Mouse (Mus musculus) midbrain, embryonic 11.5 days (tissue): ENCODE results near the gene 1810009J06Rik. TPM values are rescaled to one million over a fixed set of nuclear protein-coding genes. Genes with fewer than 3 reads are reported as not detected.
"Not testable (repeated sequence)": the region's sequence is repeated elsewhere in the genome, so short reads cannot be mapped to it uniquely, and the experiment has no call there.

ENCODE experiments used
- ATAC-seq: fragments of 200-750 bp; cut with Nextera tagmentation; 2 replicates; pipeline ENCODE4 v1.8.0; 2017; ENCODE audit warnings: moderate TSS enrichment, moderate library complexity; ENCODE audit not compliant: low FRiP score
- DNase-seq: peaks from one replicate; pipeline ENCODE4 v3.0.0; 2015; ENCODE audit warnings: low spot score; ENCODE audit errors: missing footprints
- H3K27ac ChIP-seq: fragments of 300-500 bp; sonication (generic); 2 replicates; pipeline ENCODE4 v1.5.1; 2014; ENCODE audit warnings: low read depth, low read length
- H3K27me3 ChIP-seq: fragments of 300-500 bp; sonication (generic); 2 replicates; pipeline ENCODE4 v1.6.1; 2014; ENCODE audit warnings: mild to moderate bottlenecking, low read length, moderate library complexity, mixed read lengths; ENCODE audit not compliant: control insufficient read depth, insufficient read depth
- H3K36me3 ChIP-seq: fragments of 300-500 bp; sonication (generic); 2 replicates; pipeline ENCODE4 v1.6.1; 2014; ENCODE audit warnings: mild to moderate bottlenecking, low read length, moderate library complexity, mixed read lengths; ENCODE audit not compliant: control insufficient read depth, insufficient read depth
- H3K4me1 ChIP-seq: fragments of 300-500 bp; sonication (generic); 2 replicates; pipeline ENCODE4 v1.6.1; 2014; ENCODE audit warnings: low read length; ENCODE audit not compliant: control insufficient read depth, insufficient read depth
- H3K4me2 ChIP-seq: fragments of 300-500 bp; sonication (generic); 2 replicates; pipeline ENCODE4 v1.6.1; 2014; ENCODE audit warnings: mild to moderate bottlenecking, moderate library complexity
- H3K4me3 ChIP-seq: fragments of 300-500 bp; sonication (generic); 2 replicates; pipeline ENCODE4 v1.5.1; 2014; ENCODE audit warnings: low read depth, low read length
- H3K9ac ChIP-seq: fragments of 300-500 bp; sonication (generic); 2 replicates; pipeline ENCODE4 v1.6.1; 2014; ENCODE audit warnings: low read length
- H3K9me3 ChIP-seq: fragments of 300-500 bp; sonication (generic); 2 replicates; pipeline ENCODE4 v1.6.1; 2016; ENCODE audit warnings: low read length; ENCODE audit not compliant: control insufficient read depth
- WGBS: fragments of 180-500 bp; shearing (Covaris S2); extraction: QIAGEN DNeasy Blood & Tissue Kit; methylation state at CpG from one replicate; pipeline ENCODE4 v1.1.7; 2014; 5-methylcytosine and 5-hydroxymethylcytosine counted together
- polyA plus RNA-seq: library from polyadenylated mRNA; unstranded; fragments of >200 nt; fragmentation: Nextera tagmentation; extraction: Ambion mirVana; gene quantifications from 2 replicates; pipeline ENCODE4 v1.2.1, GENCODE M21; 2014

1810009J06Rik gene
- polyA plus RNA-seq = not detected in 2 replicates

DNA sequence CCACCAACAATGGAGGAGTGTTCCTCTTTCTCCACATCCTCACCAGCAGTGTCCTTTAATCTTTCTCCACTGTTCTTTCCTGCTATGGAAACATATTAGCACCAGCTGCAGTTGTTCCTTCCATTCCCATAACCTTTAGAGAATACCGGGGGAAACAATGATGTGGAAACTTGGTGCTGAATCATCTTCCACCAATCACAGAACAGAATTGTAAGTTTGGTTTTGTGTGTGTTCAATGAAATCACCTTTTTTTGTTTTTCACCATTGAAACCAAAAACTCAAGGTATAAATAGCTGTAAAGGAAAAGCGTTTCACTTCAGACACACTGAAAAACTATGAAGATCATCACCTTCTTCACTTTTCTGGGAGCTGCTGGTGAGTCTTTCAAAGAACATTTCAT lies at the start of gene 1810009J06Rik:
1810009J06Rik (plus strand) TSS at position 301 of the 400 bp plus-strand sequence.
- H3K9me3 ChIP-seq, H3K27me3 ChIP-seq, H3K4me2 ChIP-seq, H3K4me3 ChIP-seq, H3K27ac ChIP-seq, ATAC-seq, DNase-seq, H3K9ac ChIP-seq, H3K4me1 ChIP-seq, H3K36me3 ChIP-seq: not testable (repeated sequence)
- WGBS = 85% methylated on average over 2 of the region's 2 CpGs

DNA sequence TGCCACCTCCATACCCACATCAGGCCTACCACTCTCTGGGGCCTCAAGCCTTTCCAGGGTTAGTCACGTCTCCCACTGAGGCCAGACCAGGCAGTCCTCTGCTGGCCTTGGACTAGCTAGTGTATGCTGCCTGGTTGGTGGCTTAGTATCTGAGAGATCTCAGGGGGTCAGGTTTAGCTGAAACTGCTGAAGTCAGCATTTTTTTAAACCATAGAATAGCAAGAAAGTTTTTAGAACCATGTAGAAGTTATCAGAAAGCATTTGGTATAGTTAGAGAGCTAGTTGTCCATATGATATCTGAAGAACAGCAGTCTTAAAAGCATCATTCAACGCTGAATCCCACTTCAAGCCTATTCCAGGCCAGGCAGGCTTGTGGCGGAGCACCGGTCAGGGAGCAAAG lies 44.6 kb upstream of the 1810009J06Rik start:
- H3K36me3 ChIP-seq = no peaks in the 10 kb centered on the region
- H3K27me3 ChIP-seq = no peaks in the 10 kb centered on the region
- DNase-seq (no peak), ATAC-seq (no peak)
- H3K4me1 ChIP-seq = no peaks in the 10 kb centered on the region
- WGBS = 87% methylated on average over 4 of the region's 4 CpGs
- no peaks in the 10 kb centered on the region for H3K9me3 ChIP-seq
- H3K4me3 ChIP-seq = no peak overlapping the region
- no peak overlapping the region for H3K9ac ChIP-seq
- H3K4me2 ChIP-seq = no peak overlapping the region
- no peak overlapping the region for H3K27ac ChIP-seq

DNA sequence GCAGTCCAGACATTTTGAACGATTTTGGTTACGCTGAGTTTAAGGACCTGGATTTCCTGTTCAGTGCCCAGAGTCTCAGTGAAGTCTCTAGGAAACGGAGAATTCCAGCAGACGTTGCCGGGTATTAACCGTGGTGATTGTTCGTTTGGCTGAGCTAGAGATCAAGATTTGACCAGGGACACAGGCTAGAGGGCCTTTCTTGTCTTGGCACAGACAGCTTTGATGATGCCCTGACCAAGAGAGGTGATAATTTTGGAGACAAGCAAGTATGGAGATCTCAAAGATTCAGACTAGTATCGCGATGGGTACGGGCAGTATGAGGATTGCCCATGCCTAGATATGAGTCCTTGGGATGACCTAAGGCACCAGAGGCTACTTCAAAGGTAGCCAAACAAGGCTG lies 24.1 kb upstream of the 1810009J06Rik start, which contains the start of gene 1700074P13Rik:
1700074P13Rik (minus strand) TSS at position 101 of the 400 bp plus-strand sequence.
- ATAC-seq (no peak), DNase-seq (no peak)
- no peaks in the 10 kb centered on the region for H3K27me3 ChIP-seq
- H3K4me1 ChIP-seq = no peaks in the 10 kb centered on the region
- H3K9ac ChIP-seq = no peak within 1 kb of the TSS
- H3K36me3 ChIP-seq = no peaks in the 10 kb centered on the region
- 94% methylated on average over 10 of the region's 10 CpGs for WGBS
- no peak within 1 kb of the TSS for H3K4me3 ChIP-seq
- H3K4me2 ChIP-seq = no peak within 1 kb of the TSS
- no peak within 1 kb of the TSS for H3K27ac ChIP-seq
- no peaks in the 10 kb centered on the region for H3K9me3 ChIP-seq

DNA sequence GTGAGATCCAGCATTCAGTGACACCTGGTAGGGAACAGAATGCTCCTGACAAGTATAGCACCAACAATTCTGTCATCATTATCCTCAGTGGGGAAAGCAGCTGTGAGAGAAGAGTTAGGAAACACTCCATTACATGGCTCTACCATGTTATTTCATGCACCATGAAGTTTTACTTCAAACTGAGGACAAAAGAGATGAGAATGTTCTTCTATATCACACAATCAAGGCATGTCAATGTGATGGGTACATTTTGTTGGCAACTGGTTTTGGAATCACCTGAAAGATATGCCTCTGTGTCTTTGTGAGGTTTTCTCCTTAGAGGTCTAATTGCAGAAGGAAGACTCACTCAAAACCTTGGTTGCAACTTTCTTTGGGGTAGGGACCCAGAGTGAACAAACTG lies 12.8 kb upstream of the 1810009J06Rik start, which contains the start of gene Gm4744:
Gm4744 (minus strand) TSS at position 101 of the 400 bp plus-strand sequence.
- Histone ChIP-seq H3K27ac (no peak within 1 kb of the TSS), H3K9ac (no peak within 1 kb of the TSS), H3K9me3 (no peaks in the 10 kb centered on the region), H3K27me3 (no peaks in the 10 kb centered on the region), H3K4me2 (no peak within 1 kb of the TSS), H3K36me3 (no peaks in the 10 kb centered on the region), H3K4me1 (no peaks in the 10 kb centered on the region), H3K4me3 (no peak within 1 kb of the TSS)
- ATAC-seq = no peak
- no peak for DNase-seq

DNA sequence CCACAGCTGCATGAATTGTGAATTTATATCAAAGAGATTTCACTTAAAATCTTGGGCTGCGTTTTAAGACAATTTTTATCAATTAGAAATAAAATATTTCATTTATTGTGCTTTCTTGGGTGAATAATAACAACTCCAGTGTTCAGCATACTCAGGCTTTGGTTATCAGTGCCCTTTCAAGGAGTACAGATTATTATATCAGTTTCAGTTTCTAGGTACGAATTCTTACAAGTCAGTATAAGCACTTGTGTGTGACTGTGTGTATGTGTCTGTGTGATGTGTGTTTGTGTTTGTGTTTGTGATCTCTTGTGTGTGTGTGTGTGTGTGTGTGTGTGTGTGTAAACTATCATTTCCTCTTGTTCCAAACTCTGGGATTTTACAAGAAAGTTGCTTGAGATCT lies 10.8 kb upstream of the 1810009J06Rik start:
- no peak for DNase-seq
- H3K36me3 ChIP-seq = no peaks in the 10 kb centered on the region
- no peak overlapping the region for H3K4me3 ChIP-seq
- ATAC-seq = no peak
- H3K27ac ChIP-seq = no peak overlapping the region
- H3K9ac ChIP-seq = no peak overlapping the region
- WGBS = 65% methylated on average over 2 of the region's 2 CpGs
- no peaks in the 10 kb centered on the region for H3K4me1 ChIP-seq
- no peaks in the 10 kb centered on the region for H3K27me3 ChIP-seq
- H3K9me3 ChIP-seq = no peaks in the 10 kb centered on the region
- H3K4me2 ChIP-seq = no peak overlapping the region

DNA sequence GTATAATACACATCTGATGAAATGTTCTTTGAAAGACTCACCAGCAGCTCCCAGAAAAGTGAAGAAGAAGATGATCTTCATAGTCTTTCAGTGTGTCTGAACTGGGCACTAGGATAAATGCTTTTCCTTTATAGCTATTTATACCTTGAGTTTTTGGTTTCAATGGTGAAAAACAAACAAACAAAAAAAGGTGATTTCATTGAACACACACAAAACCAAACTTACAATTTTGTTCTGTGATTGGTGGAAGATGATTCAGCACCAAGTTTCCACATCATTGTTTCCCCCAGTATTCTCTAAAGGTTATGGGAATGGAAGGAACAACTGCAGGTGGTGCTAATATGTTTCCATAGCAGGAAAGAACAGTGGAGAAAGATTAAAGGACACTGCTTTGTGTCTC lies 34.8 kb downstream of the 1810009J06Rik start, which contains the start of gene Gm2663:
Gm2663 (minus strand) TSS at position 101 of the 400 bp plus-strand sequence.
- H3K9me3 ChIP-seq, H3K4me3 ChIP-seq, H3K27ac ChIP-seq, H3K4me1 ChIP-seq, H3K9ac ChIP-seq, DNase-seq, H3K27me3 ChIP-seq, H3K4me2 ChIP-seq, ATAC-seq, H3K36me3 ChIP-seq: not testable (repeated sequence)

DNA sequence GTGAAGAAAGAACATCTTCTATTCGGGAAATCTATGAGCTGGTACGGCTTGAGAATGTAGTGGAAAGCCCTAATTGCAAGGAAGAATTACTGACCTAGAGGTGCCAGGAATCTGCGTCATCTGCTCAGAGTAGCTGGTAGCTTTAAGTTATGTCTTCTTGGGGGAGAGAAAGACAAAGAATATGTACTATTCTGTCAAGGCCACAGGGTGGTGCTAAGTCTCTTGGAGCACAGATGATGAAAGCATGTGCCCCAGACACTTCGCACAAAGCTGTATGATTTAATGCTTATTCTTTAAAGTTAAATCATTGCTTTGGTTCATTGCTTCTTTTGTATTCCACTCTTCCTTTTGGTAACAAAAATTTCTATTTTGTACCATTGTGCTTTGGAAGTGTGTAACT lies 50.5 kb downstream of the 1810009J06Rik start:
- no peaks in the 10 kb centered on the region for H3K9me3 ChIP-seq
- no peak overlapping the region for H3K4me3 ChIP-seq

More for the DNA sequence above, 50.5 kb downstream of the 1810009J06Rik start:
- H3K27ac ChIP-seq = no peak overlapping the region
- no peaks in the 10 kb centered on the region for H3K27me3 ChIP-seq
- H3K36me3 ChIP-seq = no peaks in the 10 kb centered on the region
- DNase-seq (no peak), ATAC-seq (no peak; the same call in 1 of the 2 replicates)
- no peak overlapping the region for H3K4me2 ChIP-seq
- WGBS = 76% methylated on average over 4 of the region's 4 CpGs
- H3K9ac ChIP-seq = no peak overlapping the region
- H3K4me1 ChIP-seq = no peaks in the 10 kb centered on the region

Other genes with a start within 250 kb of the 1810009J06Rik start
- not detected in 2 replicates for gene Moxd2, start 77.3 kb upstream of the 1810009J06Rik start, polyA plus RNA-seq
- gene Prss58, start 64.4 kb upstream of the 1810009J06Rik start, polyA plus RNA-seq = not detected in 2 replicates
- gene 1700074P13Rik, start 24.2 kb upstream of the 1810009J06Rik start, polyA plus RNA-seq = not detected in 2 replicates
- gene Gm4744, start 12.9 kb upstream of the 1810009J06Rik start, polyA plus RNA-seq = not detected in 2 replicates
- gene Gm2663, start 34.7 kb downstream of the 1810009J06Rik start, polyA plus RNA-seq = not detected in 2 replicates
- gene 2210010C04Rik, start 70.8 kb downstream of the 1810009J06Rik start, polyA plus RNA-seq = not detected in 2 replicates